Mouse (Mus musculus) cerebellum, adult 2 months (tissue): ENCODE measurements around the gene Rnaseh1.

Experiments
- CTCF ChIP-seq: fragments of 200-500 bp; IDR thresholded peaks from 2 replicates; pipeline ENCODE4 v1.5.1; 2011; ENCODE audit warnings: low read depth, mild to moderate bottlenecking, control low read depth, low read length, moderate library complexity, borderline replicate concordance; ENCODE audit not compliant: insufficient read depth
- POLR2A ChIP-seq: fragments of 200-500 bp; IDR thresholded peaks from 2 replicates; pipeline ENCODE4 v1.6.1; 2011; ENCODE audit warnings: low read length, control low read depth, borderline replicate concordance; ENCODE audit not compliant: insufficient read depth

DNA sequence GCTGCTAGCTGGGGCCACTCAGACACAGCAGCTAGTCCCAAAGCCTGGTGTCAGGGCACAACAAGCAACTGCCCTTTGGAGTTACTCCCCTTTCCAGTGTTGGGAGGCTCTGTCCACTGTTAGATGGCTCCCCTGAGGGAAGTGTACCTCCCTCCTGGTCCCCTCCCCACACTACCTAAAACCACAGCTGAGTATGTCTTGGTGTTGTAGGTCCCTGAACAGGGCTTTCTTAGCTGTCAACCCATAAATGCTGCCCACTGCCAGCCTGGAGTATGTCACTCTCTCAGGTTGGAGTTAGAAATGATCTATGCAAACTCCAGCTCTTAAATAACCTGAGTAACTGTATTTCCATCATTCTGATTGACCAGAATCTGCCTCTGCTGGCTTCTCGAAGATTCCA is 26.8 kb upstream of the Rnaseh1 start:
- TF ChIP-seq POLR2A = no peak
- no peak for TF ChIP-seq CTCF
